Mouse (Mus musculus) embryo, embryonic 11.5 days (tissue): ENCODE results near the gene Wt1.

Experiments used
- DNase-seq: peaks from one replicate; pipeline ENCODE4 v3.0.0-alpha.2; 2012; ENCODE audit warnings: low read depth, low spot score

Gene Wt1

GRCm38 (mm10) chr2:105185768-105186529 lies 59.6 kb downstream of the Wt1 start:
- DNase-seq = no peak

- DNase-seq = no peak
Measured at GRCm38 (mm10) chr2:105186591-105186990, 60.3 kb downstream of the Wt1 start.

- DNase-seq = no peak
Measured at GRCm38 (mm10) chr2:105188182-105188581, 61.9 kb downstream of the Wt1 start.

- no peak for DNase-seq
Measured at GRCm38 (mm10) chr2:105189352-105189751, 63.0 kb downstream of the Wt1 start.

- DNase-seq = no peak
Measured at GRCm38 (mm10) chr2:105200152-105200551, 73.8 kb downstream of the Wt1 start.

GRCm38 (mm10) chr2:105206563-105207174 lies 80.3 kb downstream of the Wt1 start:
- no peak for DNase-seq

- DNase-seq = no peak
Measured at GRCm38 (mm10) chr2:105212839-105213238, 86.5 kb downstream of the Wt1 start.

GRCm38 (mm10) chr2:105215914-105216313 lies 89.6 kb downstream of the Wt1 start:
- no peak for DNase-seq

GRCm38 (mm10) chr2:105219229-105219628 lies 92.9 kb downstream of the Wt1 start:
- DNase-seq = no peak

GRCm38 (mm10) chr2:105219664-105220063 lies 93.3 kb downstream of the Wt1 start:
- no peak for DNase-seq

GRCm38 (mm10) chr2:105220738-105221303 lies 94.5 kb downstream of the Wt1 start:
- no peak for DNase-seq
